Mouse (Mus musculus) hindlimb bud, embryonic 11.5 days (tissue): ENCODE data around the gene Ccdc9.
"Not testable (repeated sequence)": the region's sequence is repeated elsewhere in the genome, so short reads cannot be mapped to it uniquely, and the experiment has no call there.

Experiments
- DNase-seq: peaks from one replicate; pipeline ENCODE4 v3.0.0-alpha.2; 2012; ENCODE audit warnings: low read depth, low spot score; ENCODE audit errors: extremely low spot score

Ccdc9 gene

DNA sequence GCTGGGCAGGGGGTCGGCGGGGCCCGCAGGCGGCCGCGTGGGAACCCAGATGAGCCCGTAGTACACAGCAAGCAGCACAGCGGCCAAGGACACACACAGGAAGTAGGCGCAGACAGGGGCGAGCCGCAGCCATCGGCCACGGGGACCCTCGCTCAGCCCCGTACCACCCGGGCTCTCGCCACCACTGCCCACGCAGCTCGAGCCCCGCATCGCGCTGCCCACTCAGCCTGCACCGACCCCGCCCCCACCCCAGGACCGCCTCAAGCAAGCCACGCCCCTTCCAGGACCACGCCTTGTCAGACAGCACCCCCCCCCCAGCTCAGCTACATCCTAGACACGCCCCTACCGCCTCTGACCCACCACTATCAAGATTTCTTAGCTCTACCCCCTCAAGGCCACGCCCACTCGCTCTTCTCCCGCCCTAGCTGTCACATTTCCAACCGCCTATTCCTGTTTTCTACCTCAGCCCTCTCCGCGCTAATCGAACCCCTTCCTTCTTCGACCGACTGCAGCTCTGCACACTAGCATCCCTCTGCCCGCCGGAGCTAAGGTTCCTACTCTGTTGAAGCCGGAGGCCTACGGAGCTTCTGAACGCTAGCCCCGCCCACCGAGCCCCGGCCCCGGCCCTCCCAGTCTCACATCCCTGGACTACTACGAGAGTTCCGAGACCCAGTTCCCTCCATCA is 13.4 kb downstream of the Ccdc9 start, which contains the start of gene Inafm1:
TSS of gene Inafm1 (minus strand) at position 537 of the 685 bp plus-strand sequence.
- DNase-seq = no peak

DNA sequence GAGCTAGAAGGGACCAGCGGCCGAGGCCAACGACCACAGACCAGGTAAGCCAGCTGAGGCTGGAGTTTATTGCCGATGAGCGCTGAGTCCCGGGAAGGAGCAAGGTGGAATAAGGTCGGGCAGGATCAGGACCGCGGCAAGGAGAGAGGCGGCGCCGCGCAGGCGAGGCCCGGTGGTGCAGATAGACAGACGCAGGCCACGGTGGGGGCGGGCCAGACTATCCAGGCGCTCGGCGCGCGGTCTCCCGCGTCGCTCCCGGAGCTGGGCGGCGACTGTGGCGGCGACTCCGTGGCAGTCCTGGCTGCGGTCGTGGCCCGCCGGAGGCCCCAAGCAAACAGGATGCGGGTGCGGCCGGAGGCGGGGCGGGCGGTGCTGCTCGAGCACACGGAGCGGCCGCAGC is 13.9 kb downstream of the Ccdc9 start:
- DNase-seq = no peak

DNA sequence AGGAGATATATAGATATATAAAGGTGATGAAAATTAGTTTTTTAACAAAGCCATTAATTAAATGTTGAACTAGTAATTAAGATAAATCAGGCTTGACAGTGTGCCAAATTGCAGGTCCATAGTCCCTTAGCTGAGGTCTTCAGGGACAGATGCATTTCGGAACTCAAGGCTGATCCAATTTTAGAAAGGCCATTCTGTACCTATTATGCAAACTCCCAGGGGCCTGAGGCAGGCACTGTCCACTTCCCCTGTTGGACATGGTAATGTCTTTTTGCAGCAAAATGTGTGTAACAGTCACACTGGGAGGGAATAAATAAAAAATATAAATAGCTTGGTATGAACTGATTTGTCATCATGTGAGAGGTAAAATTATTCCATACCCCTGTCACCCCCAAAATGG is 15.5 kb downstream of the Ccdc9 start:
- DNase-seq = no peak

DNA sequence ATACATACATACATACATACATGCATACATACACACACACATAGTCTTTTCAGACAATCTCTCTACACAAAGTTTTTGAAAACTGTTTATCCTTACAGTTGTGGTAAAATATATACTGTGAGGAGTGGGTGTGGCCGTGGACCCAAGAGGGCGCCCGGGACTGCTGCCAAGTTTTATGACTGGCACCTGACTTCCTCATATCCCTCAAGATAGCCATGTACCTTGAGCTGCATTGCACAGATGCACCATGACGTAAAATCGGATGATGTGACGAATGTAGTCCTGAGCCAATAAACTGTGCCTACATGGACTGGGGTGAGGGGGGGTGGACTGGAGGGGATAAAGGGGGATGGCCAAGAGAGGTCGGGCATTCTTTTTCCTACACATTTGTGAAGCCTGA is 20.0 kb downstream of the Ccdc9 start:
- not testable (repeated sequence) for DNase-seq

DNA sequence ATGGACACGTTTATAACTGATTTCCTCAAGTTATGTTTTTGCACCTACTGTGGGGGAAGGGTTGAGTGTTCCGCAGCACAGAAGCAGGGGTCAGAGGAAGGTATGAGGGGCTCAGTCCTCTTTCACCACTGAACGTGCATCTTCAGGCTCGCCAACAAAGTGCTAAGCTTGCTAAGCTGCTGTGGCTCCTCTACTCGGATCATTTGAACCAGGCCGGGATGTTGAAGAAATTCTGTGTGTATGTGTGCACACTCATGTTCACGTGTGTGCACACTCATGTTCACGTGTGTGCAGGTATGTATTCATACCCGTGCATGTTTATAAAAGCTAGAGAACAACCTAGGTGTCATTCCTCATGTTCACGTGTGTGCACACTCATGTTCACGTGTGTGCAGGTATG is 20.7 kb downstream of the Ccdc9 start:
- no peak for DNase-seq

DNA sequence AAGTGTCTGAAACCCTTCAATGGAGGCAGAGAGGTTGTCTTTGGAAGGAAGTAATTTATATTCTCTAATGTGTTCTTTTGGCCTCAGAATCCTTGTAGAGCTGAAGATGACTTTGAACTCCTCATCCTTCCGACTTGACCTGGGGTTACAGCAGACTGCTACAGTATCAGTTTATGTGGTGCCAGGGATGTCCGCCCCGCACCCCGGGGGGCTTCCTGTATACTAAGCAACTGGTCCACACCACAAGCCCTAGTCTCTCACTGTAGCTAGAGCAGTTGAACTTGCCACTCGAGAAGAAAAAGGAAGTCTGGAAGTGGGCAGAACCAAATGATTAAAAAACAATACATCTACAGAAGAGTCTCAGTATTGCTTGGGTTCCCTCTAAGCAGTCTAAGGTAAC is 22.8 kb downstream of the Ccdc9 start:
- DNase-seq = no peak

DNA sequence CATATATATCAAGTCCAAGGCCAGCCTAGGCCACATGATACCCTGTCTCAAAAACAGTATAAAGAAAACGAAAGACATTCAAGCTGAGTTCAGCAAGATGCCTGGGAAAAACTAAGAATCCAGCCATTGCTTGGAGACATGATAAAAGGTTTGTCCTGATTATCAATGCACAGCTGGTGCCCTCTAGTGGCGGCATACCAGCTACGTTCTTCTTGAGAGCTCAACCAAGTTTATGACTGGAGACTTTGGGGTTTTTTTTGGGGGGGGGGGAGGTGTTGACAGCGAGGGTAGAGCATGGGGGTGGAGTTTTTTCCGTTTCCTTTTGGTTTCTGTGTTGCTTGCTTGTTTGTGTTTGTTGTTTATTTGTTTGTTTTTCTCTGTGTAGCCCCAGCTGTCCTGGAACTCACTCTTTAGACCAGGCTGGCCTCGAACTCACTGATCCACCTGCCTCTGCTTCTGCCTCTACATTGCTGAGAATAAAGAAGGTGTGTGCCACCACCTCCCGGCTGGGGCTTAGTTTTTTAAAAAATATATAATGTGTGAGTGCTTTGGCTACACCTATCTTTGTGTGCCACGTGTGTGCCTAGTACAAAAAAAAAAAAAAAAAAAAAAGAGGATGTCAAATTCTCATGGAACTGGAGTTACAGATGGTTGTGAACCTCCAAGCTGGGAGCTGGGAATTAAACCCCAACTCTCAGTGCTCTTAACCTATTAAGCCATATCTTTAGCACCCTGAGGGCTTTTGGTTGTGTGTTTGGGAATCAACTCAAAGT is 23.4 kb downstream of the Ccdc9 start:
- DNase-seq = peak; percentile 37

DNA sequence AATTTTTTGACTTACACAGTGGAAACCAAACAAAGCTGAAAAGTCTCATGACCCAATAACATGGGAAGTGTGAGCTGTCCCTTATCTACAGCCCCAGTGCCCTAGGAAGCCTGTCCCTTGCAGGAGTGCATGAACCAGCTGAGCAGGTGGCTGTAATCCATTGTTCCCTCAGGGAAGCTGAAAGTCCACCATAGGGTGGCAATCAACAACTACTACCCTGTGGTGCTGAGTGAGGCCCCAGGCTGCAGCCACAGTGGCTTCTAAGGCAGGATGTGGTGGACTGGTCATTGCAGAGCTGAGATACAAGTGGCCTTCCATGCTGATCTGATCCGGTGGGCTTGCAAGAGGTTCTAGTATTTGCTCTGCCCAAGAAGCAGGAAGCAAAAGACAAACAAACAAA is 25.5 kb downstream of the Ccdc9 start:
- no peak for DNase-seq

DNA sequence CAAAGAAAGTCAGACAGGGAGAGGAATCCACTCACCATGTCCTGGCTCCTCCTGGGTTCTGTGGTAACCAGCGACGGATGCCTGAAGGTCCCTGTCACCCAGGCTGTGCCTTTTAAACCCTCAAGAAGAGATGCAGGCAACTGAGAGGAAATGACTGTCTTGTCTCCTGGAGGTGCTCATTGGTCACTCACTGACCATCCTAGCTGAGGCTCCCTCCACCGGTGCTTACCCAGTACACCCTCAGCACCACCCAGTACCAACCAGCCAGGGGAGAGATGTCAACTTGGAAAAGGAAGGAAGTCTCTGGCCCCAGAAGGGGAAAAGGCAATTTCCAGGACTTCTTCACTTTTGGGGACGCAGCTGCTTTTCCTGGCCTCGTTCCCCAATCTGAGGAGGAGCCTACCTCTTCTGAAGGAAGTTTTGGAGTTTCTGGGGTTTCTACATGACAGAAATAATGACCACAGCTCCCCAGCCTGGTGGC is 27.4 kb downstream of the Ccdc9 start, which contains the start of gene C5ar1:
TSS of gene C5ar1 (minus strand) at position 431 of the 481 bp plus-strand sequence.
- no peak for DNase-seq

DNA sequence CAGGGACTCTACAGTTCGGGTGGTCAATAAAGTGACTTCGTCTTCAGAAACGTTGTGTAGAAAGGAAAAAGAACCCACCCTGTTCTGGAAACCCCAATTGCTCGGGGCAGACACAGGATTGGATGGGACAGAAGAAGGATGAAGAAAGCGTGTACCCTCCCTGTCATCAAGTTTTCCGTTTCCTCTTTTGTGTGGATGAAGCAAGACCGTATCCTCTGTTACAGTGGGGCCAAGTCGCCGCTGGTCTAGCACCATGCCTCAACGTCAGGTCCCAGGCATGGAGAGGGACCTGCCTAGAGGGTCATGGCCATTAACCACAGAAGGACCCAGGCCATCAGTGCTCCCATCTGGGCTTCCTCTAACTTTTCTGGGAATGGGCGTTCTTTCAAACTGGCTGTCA is 28.8 kb downstream of the Ccdc9 start:
- DNase-seq = no peak

DNA sequence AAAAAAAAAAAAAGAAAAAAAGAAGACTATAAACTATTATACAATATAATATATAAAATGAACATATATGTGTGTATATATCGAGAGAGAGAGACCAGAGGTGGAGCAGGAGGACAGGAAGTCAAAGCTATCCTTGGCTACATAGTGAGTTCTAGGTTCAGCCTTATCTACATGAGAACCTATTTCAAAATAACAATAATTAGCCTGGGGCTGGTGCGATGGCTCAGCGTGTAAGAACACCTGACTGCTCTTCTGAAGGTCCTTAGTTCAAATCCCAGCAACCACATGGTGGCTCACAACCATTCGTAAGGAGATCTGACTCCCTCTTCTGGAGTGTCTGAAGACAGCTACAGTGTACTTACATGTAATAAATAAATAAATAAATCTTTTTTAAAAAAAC is 30.6 kb downstream of the Ccdc9 start:
- not testable (repeated sequence) for DNase-seq

DNA sequence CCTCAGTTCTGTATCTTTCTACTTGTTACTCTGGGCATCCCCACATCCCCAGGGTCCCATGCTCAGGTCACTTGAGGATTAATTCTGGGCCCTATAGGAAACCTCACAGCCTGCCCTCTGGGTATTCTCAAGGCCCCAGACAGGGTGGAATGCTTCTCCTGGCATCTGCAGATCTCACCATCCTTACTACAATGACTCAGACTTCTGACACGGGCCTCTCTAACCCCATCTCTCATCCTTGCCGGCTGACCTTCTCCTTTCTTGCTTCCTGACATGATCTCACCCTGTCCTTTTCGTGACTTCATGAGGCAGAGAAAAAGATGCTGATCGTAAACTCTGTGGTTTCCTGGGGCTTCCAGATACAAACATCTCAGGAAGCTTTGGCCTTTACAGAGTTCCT is 32.4 kb downstream of the Ccdc9 start:
- DNase-seq = no peak

DNA sequence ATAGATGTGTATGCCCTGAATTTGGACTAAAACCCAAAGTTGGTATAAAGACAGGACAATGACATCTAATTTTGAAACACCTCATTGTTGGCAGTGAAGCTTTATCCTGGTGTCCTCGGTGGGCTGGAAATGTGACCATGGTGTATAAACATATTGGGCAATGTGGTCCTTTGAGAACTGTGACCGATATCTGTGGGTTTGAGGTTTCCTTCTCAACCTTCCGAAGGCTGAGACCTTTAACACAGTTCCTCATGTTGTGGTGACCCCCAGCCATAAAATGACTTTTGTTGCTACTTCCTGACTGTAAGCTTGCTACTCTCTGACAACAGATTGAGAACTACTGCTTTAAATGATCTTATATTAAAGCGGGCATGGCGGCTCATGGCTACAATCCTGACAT is 35.9 kb downstream of the Ccdc9 start:
- no peak for DNase-seq

DNA sequence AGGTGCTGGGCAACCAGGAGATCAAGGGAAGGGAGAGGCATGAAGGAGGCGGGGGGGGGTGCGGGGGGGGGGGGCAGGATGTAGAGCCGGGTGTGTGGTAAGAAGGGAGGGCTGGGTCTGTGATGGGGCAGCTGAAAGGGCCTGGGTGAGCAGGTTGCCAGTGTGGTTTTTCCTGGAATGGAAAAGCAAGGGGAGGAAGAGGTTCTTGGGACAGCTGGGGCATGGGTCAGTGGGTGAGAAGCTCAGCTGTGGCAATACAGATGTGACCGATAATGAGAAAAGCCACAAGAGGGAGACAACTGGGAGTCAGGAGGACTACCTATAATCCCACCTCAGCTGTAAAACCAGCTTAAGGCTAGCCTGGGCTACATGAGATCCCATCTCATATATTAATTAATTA is 40.6 kb downstream of the Ccdc9 start:
- DNase-seq = no peak

DNA sequence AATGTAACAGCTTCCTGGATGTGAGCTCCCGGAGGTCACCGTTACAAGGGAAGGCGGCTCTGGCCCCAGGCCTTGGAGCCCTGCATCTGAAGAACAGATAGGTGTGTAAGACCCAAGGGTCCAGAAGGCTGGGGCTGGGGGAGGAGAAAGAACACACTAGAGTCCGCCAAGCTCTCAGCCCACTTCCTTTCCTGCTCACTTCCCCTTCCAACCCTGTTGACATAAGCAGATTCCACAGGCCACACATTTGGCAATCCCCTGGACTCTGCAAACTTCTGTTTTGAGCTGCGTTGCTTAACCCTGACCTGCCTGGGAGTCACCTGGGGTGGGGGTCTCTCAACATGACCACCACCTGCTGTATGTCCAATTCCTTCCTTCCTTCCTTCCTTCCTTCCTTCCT is 42.5 kb downstream of the Ccdc9 start, which contains the start of gene C5ar2:
TSS of gene C5ar2 (minus strand) at position 88 of the 400 bp plus-strand sequence.
- DNase-seq = no peak

DNA sequence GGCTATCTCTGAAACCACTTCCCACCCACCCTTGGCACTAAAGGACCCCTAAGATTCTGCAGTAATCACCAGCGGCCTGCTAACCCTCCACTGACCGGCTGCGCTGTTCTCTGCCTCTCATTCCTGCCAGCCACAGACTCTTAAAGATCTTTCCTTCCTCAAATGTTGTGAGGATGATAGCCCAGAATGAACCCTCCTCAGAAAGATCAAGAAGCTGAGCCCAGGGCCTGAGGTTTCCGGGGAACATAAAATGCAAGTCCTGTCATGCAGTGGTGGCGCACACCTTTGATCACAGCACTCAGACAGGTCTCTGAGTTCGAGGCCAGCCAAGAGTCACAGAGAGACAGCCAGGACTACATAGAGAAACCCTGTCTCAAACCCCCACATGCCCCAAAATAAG is 44.4 kb downstream of the Ccdc9 start:
- no peak for DNase-seq

DNA sequence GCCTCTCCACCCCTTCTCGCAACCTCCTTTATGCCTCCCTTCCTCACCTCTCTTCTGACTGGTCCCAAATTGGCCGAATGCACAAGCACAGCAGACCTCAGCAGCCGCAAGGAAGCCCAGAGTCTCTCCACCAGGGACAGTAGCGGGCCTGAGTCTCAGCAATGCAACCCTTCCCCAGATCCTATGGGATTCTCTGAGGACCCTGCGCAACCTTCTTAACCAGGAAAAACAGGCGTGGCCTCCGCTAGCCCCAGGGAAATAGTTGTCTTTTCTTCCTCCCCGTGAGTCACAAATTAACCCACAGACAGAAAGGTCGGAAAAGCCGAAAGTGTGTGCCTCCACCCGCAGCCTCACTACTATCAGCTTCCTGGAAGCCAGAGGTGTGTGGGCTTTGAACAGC is 44.8 kb downstream of the Ccdc9 start:
- no peak for DNase-seq

DNA sequence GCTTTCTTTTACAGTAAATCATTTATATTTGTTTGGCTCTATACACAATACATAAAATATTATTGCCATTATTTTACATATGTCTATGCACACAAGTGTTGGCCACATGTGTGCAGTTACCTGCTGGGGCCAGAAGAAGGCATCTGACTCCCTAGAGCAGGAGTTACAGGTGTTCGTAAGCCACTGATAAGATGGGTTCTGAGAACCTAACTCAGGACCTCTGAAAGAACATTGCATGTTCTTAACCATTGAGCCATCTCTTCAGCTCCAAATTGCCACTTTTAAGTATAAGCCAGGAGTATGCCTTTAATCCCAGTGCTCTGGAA is 45.7 kb downstream of the Ccdc9 start:
- DNase-seq = no peak

DNA sequence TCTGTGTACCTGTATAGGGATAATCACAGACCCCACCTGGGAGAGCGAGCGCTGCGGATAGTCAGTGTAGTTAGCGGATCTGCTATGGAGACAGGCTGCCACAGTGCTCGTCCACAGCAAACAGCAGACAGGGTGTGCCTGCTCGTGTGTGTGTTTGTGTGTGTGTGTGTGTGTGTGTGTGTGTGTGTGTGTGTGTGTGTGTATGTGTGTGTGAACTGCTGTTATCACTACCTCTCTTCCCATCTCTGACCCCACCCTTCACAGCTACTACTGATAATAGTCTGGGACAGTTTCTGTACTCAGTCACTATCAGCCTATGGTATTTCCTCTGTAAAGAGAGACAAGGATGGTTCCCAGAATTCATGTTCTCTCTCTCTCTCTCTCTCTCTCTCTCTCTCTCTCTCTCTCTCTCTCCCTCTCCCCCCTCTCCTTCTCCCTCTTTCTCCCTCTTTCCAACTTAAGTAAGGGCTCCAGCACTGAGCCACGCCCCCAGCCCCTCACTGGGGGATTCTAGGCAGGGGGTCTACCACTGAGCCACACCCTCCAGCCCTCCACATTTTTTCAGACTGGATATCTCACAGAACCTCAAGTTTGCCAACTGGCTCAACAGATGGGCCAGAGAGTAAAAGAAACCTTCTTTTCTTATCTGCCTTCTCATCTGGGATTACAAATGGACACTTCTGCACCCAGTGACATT is 46.2 kb downstream of the Ccdc9 start:
- no peak for DNase-seq

DNA sequence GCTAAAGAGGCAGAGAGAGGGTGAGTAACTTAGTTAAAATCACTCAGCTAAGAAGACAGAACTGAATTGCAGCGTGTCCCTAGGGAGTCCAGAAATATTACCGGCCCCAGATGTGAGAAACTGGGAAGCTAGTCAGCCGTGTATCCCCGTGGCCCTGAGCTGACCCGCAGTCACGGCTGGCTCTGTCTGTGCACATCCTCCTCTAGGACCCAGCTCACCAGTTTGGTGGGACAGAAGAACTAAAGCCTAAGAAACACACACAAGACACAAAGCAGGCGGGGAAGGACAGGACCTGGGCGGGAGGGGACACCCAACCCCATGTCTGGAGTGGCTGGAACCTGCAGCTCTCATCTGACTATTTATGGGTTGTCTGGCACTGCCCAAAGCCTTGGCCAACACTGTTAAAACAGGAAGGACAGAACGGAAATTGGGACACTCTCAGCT is 47.0 kb downstream of the Ccdc9 start:
- no peak for DNase-seq

DNA sequence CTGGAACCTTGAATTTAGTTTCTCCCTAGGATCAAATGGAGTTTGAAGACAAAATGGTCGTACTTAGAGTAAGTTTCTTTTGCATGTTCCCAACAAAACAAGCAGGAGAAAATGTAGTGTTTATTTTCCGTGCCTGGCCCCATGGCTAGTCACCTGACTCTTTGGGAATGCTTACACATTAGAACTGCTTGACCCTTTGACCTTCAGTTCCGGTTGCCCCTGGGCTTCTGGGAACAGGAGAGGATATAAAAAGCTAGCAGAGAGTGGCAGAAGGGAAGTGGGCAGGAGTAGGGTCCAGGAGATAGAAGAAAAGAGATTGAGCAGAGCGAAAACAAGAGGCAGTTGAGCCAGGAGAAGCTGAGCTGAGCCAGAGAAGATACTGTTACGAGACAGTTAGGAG is 56.7 kb downstream of the Ccdc9 start:
- peak; percentile 76 for DNase-seq
